Mouse (Mus musculus) heart, embryonic 13.5 days (tissue): Measurements from ENCODE around the gene Gfod2. TPM values are rescaled to one million over a fixed set of nuclear protein-coding genes. Genes with fewer than 3 reads are reported as not detected.

Experiments
- ATAC-seq: fragments of 200-750 bp; cut with Nextera tagmentation; 2 replicates; pipeline ENCODE4 v1.8.0; 2017; ENCODE audit warnings: moderate TSS enrichment; ENCODE audit not compliant: insufficient number of reproducible peaks, low FRiP score, low TSS enrichment; ENCODE audit errors: extremely low read depth
- H3K27ac ChIP-seq: fragments of 300-500 bp; sonication (generic); replicated peaks from 2 replicates; pipeline ENCODE4 v1.5.1; 2015; ENCODE audit warnings: moderate library complexity, mild to moderate bottlenecking, inconsistent platforms
- H3K27me3 ChIP-seq: fragments of 300-500 bp; sonication (generic); replicated peaks from 2 replicates; pipeline ENCODE4 v1.6.1; 2015; ENCODE audit warnings: mild to moderate bottlenecking, inconsistent platforms
- H3K36me3 ChIP-seq: fragments of 300-500 bp; sonication (generic); 2 replicates; pipeline ENCODE4 v1.6.1; 2015; ENCODE audit warnings: mild to moderate bottlenecking, inconsistent platforms
- H3K4me1 ChIP-seq: fragments of 300-500 bp; sonication (generic); 2 replicates; pipeline ENCODE4 v1.6.1; 2015; ENCODE audit warnings: inconsistent platforms
- H3K4me2 ChIP-seq: fragments of 300-500 bp; sonication (generic); 2 replicates; pipeline ENCODE4 v1.6.1; 2015; ENCODE audit warnings: inconsistent platforms, mild to moderate bottlenecking, moderate library complexity
- H3K4me3 ChIP-seq: fragments of 300-500 bp; sonication (generic); 2 replicates; pipeline ENCODE4 v1.5.1; 2015; ENCODE audit warnings: moderate library complexity, mild to moderate bottlenecking, inconsistent platforms
- H3K9ac ChIP-seq: fragments of 300-500 bp; sonication (generic); 2 replicates; pipeline ENCODE4 v1.6.1; 2015; ENCODE audit warnings: inconsistent platforms, mild to moderate bottlenecking, moderate library complexity
- H3K9me3 ChIP-seq: fragments of 300-500 bp; sonication (generic); 2 replicates; pipeline ENCODE4 v1.6.1; 2016; ENCODE audit warnings: inconsistent platforms
- WGBS: fragments of 180-500 bp; shearing (Covaris S2); methylation state at CpG from one replicate; pipeline ENCODE4 v1.1.7; 2015; ENCODE audit warnings: mixed read lengths; 5-methylcytosine and 5-hydroxymethylcytosine counted together
- polyA plus RNA-seq: library from polyadenylated mRNA; unstranded; fragments of >200 nt; fragmentation: Nextera tagmentation; extraction: Ambion mirVana; gene quantifications from 2 replicates; pipeline ENCODE4 v1.2.1, GENCODE M21; 2015

Gfod2 gene
- polyA plus RNA-seq, 1 experiment from 2014 or later = 12.1 TPM

DNA sequence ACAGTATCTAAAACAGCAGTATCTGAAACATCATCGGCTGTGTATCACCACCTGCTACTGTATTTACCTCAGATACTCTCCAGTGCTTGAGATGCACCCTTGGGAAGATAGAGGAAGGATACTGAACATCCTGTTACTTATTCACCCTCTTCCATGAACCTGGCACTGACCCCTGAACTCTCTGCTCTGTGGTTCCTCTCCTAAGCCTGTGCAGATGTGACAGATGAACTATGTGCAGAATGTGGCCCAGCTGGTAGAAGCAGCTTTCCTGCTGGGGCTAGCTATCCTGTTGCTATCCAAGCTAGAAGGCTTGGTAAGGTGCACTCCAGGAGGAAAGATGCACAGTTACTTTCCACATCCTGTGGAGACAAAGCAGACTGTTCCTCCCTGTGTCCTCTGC is 34.9 kb upstream of the Gfod2 start:
- no peak overlapping the region for H3K4me2 ChIP-seq
- H3K4me1 ChIP-seq = peaks cover 22% of the 10 kb centered on the region
- H3K9ac ChIP-seq = no peak overlapping the region
- ATAC-seq = no peak
- WGBS = 91% methylated on average over 1 of the region's 1 CpGs
- H3K36me3 ChIP-seq = peaks cover 20% of the 10 kb centered on the region
- H3K9me3 ChIP-seq = no peaks in the 10 kb centered on the region
- peaks cover 30% of the 10 kb centered on the region for H3K27me3 ChIP-seq
- H3K4me3 ChIP-seq = no peak overlapping the region
- no peak overlapping the region for H3K27ac ChIP-seq

- peaks cover 39% of the 10 kb centered on the region for H3K36me3 ChIP-seq
- no peak overlapping the region for H3K9ac ChIP-seq
- H3K9me3 ChIP-seq = no peaks in the 10 kb centered on the region
- no peak overlapping the region for H3K4me2 ChIP-seq
- H3K27ac ChIP-seq = no peak overlapping the region
- ATAC-seq = no peak
- peaks cover 21% of the 10 kb centered on the region for H3K4me1 ChIP-seq
- H3K27me3 ChIP-seq = peaks cover 12% of the 10 kb centered on the region; the same call in 1 of the 2 replicates
- H3K4me3 ChIP-seq = no peak overlapping the region
Measured at GRCm38 (mm10) chr8:105789626-105790025, 31.2 kb upstream of the Gfod2 start.

- H3K4me3 ChIP-seq = no peak overlapping the region
- H3K9me3 ChIP-seq = no peaks in the 10 kb centered on the region
- no peak overlapping the region for H3K9ac ChIP-seq
- peaks cover 8% of the 10 kb centered on the region; the same call in 1 of the 2 replicates for H3K27me3 ChIP-seq
- 48% methylated on average over 4 of the region's 4 CpGs for WGBS
- H3K27ac ChIP-seq = no peak overlapping the region
- H3K4me2 ChIP-seq = no peak overlapping the region
- peaks cover 44% of the 10 kb centered on the region for H3K36me3 ChIP-seq
- no peak for ATAC-seq
- peaks cover 16% of the 10 kb centered on the region for H3K4me1 ChIP-seq
Measured at GRCm38 (mm10) chr8:105788927-105789326, 30.5 kb upstream of the Gfod2 start.

DNA sequence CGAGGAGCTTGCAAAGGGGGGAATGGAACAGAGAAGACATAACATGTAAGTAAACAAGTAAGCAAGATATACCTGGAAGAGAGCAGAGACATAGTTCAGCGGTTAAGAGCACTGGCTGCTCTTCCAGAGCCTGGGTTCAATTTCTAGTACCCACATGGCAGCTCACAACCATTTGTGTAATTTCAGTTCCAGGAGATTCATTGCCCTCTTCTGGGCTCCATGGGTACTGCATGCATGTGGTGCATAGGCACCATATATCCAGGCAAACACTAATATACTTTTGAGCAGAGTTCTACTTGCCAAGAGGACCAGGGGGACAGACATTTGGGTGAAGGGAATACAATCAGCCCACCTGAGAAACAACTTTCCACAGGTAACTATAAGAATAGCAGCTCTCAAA is 29.8 kb upstream of the Gfod2 start:
- Histone ChIP-seq H3K27ac (no peak overlapping the region), H3K4me3 (no peak overlapping the region), H3K9ac (no peak overlapping the region), H3K36me3 (peaks cover 50% of the 10 kb centered on the region), H3K27me3 (peaks cover 8% of the 10 kb centered on the region; the same call in 1 of the 2 replicates), H3K4me2 (no peak overlapping the region), H3K4me1 (peaks cover 16% of the 10 kb centered on the region), H3K9me3 (no peaks in the 10 kb centered on the region)
- no peak for ATAC-seq
- 88% methylated on average over 2 of the region's 2 CpGs for WGBS

DNA sequence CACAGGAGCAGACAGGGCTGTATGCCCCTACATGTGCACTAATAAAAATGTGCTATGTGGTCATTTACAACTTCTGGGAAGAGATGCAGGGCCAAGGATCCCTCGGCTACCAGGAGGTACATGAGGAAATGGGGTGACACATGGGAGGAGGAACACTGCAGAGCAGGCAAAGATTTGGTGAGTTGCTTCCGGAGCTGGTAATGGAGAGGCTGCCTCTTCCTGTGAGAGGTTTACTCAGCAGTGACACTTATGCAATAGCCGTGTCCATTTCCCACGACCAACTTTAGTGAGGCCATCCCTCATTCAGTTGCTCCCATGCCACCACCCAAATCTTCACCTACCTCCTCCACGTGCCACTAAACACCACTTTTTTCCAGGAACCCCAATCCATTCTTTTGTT is 21.8 kb upstream of the Gfod2 start:
- H3K27me3 ChIP-seq = no peaks in the 10 kb centered on the region
- ATAC-seq = no peak
- peaks cover 95% of the 10 kb centered on the region for H3K36me3 ChIP-seq
- WGBS = 82% methylated on average over 5 of the region's 5 CpGs
- H3K9me3 ChIP-seq = no peaks in the 10 kb centered on the region
- no peak overlapping the region for H3K27ac ChIP-seq
- no peaks in the 10 kb centered on the region for H3K4me1 ChIP-seq
- H3K9ac ChIP-seq = no peak overlapping the region
- H3K4me3 ChIP-seq = no peak overlapping the region
- no peak overlapping the region for H3K4me2 ChIP-seq

DNA sequence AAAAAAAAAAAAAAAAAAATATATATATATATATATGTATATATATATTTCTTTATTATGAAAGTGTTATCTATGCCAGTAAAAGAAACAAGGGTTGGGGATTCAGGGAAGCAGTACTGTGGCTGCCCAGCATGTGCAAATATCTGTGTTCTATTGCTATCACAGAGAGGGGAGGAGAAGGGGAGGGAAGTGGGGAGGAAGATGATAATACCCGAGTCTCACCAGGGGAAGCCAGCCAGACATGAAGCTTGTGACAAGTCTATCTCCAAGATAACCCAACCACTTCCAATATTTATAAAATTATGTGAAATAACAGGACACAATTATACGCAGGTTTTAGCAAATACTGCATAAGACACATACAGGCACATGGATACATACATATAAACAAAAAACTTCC is 19.4 kb upstream of the Gfod2 start:
- Histone ChIP-seq H3K4me2 (no peak overlapping the region), H3K27me3 (no peaks in the 10 kb centered on the region), H3K4me1 (no peaks in the 10 kb centered on the region), H3K9ac (no peak overlapping the region), H3K27ac (no peak overlapping the region), H3K36me3 (peaks cover 99% of the 10 kb centered on the region), H3K9me3 (no peaks in the 10 kb centered on the region), H3K4me3 (no peak overlapping the region)
- no peak for ATAC-seq
- 63% methylated on average over 2 of the region's 2 CpGs for whole genome bisulfite sequencing

GRCm38 (mm10) chr8:105774498-105774897 is 16.0 kb upstream of the Gfod2 start:
- Histone ChIP-seq H3K27ac (no peak overlapping the region), H3K9me3 (no peaks in the 10 kb centered on the region), H3K4me1 (no peaks in the 10 kb centered on the region), H3K27me3 (no peaks in the 10 kb centered on the region), H3K9ac (no peak overlapping the region), H3K36me3 (peaks cover 98% of the 10 kb centered on the region), H3K4me3 (no peak overlapping the region), H3K4me2 (no peak overlapping the region)
- no peak for ATAC-seq
- 97% methylated on average over 5 of the region's 5 CpGs for WGBS

DNA sequence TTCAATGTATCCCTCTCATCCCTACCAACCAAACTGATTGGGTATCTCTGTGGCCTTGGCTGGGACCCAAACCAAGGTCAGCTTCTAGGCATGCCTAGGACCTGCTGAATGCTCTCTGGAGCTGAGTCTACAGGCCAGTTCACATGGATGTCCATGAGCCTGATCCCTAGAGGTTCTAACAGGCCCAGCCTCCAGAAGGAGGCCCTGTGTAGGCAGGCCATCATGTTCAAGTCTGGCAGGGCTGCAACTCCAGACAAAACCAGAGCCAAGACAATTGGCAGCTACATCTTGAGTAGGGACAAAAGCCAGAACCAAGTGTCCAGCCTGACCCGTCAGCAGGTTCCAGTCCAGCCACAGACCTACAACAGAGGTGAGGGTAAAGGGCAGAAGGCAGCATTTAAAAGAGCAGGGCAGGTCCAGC is 15.0 kb upstream of the Gfod2 start:
- no peak for ATAC-seq
- Histone ChIP-seq H3K9me3 (no peaks in the 10 kb centered on the region), H3K36me3 (peaks cover 98% of the 10 kb centered on the region), H3K4me2 (no peak overlapping the region), H3K27ac (no peak overlapping the region), H3K9ac (no peak overlapping the region), H3K4me3 (no peak overlapping the region), H3K27me3 (no peaks in the 10 kb centered on the region), H3K4me1 (no peaks in the 10 kb centered on the region)
- 90% methylated on average over 1 of the region's 1 CpGs for WGBS

GRCm38 (mm10) chr8:105771398-105772175 is 13.1 kb upstream of the Gfod2 start:
- Histone ChIP-seq H3K4me1 (no peaks in the 10 kb centered on the region), H3K9ac (no peak overlapping the region), H3K27me3 (no peaks in the 10 kb centered on the region), H3K27ac (no peak overlapping the region), H3K4me2 (no peak overlapping the region), H3K9me3 (no peaks in the 10 kb centered on the region), H3K4me3 (no peak overlapping the region), H3K36me3 (peaks cover 94% of the 10 kb centered on the region)
- 91% methylated on average over 12 of the region's 12 CpGs for WGBS
- ATAC-seq = no peak

GRCm38 (mm10) chr8:105770609-105771008 is 12.1 kb upstream of the Gfod2 start:
- Histone ChIP-seq H3K27ac (no peak overlapping the region), H3K36me3 (peaks cover 84% of the 10 kb centered on the region)
- no peak for ATAC-seq

GRCm38 (mm10) chr8:105768485-105769257 is 10.2 kb upstream of the Gfod2 start:
- WGBS = 82% methylated on average over 5 of the region's 5 CpGs

More at GRCm38 (mm10) chr8:105770609-105771008, 12.1 kb upstream of the Gfod2 start:
- Histone ChIP-seq H3K4me1 (no peaks in the 10 kb centered on the region), H3K4me3 (no peak overlapping the region), H3K27me3 (no peaks in the 10 kb centered on the region), H3K4me2 (no peak overlapping the region), H3K9ac (no peak overlapping the region), H3K9me3 (no peaks in the 10 kb centered on the region)
- 85% methylated on average over 1 of the region's 1 CpGs for WGBS

More at GRCm38 (mm10) chr8:105768485-105769257, 10.2 kb upstream of the Gfod2 start:
- no peak for ATAC-seq
- Histone ChIP-seq H3K36me3 (peaks cover 65% of the 10 kb centered on the region), H3K27me3 (no peaks in the 10 kb centered on the region), H3K4me3 (no peak overlapping the region), H3K9me3 (no peaks in the 10 kb centered on the region), H3K9ac (no peak overlapping the region), H3K4me1 (no peaks in the 10 kb centered on the region), H3K4me2 (no peak overlapping the region), H3K27ac (no peak overlapping the region)
